Mouse (Mus musculus) midbrain, embryonic 12.5 days (tissue): ENCODE measurements around the gene Tmem186. TPM values are rescaled to one million over a fixed set of nuclear protein-coding genes. Genes with fewer than 3 reads are reported as not detected.
A peak's percentile ranks its signal among the peaks of the same experiment; 100 is the strongest.

Experiments used
- ATAC-seq: fragments of 200-750 bp; cut with Nextera tagmentation; 2 replicates; pipeline ENCODE4 v1.8.0; 2017; ENCODE audit warnings: low read depth, moderate TSS enrichment, moderate library complexity; ENCODE audit not compliant: low FRiP score
- H3K27ac ChIP-seq: fragments of 300-500 bp; sonication (generic); replicated peaks from 2 replicates; pipeline ENCODE4 v1.5.1; 2016; ENCODE audit warnings: mild to moderate bottlenecking
- H3K27me3 ChIP-seq: fragments of 300-500 bp; sonication (generic); 2 replicates; pipeline ENCODE4 v1.6.1; 2016; ENCODE audit warnings: mild to moderate bottlenecking
- H3K36me3 ChIP-seq: fragments of 300-500 bp; sonication (generic); 2 replicates; pipeline ENCODE4 v1.6.1; 2016
- H3K4me1 ChIP-seq: fragments of 300-500 bp; sonication (generic); 2 replicates; pipeline ENCODE4 v1.6.1; 2016
- H3K4me2 ChIP-seq: fragments of 300-500 bp; sonication (generic); replicated peaks from 2 replicates; pipeline ENCODE4 v1.6.1; 2016; ENCODE audit warnings: mild to moderate bottlenecking, moderate library complexity
- H3K4me3 ChIP-seq: fragments of 300-500 bp; sonication (generic); 2 replicates; pipeline ENCODE4 v1.5.1; 2016; ENCODE audit warnings: mild to moderate bottlenecking
- H3K9ac ChIP-seq: fragments of 300-500 bp; sonication (generic); replicated peaks from 2 replicates; pipeline ENCODE4 v1.6.1; 2016; ENCODE audit warnings: mild to moderate bottlenecking, moderate library complexity
- H3K9me3 ChIP-seq: fragments of 300-500 bp; sonication (generic); 2 replicates; pipeline ENCODE4 v1.6.1; 2016; ENCODE audit warnings: mild to moderate bottlenecking
- WGBS: fragments of 180-500 bp; shearing (Covaris S2); methylation state at CpG from one replicate; pipeline ENCODE4 v1.1.7; 2016; 5-methylcytosine and 5-hydroxymethylcytosine counted together
- polyA plus RNA-seq: library from polyadenylated mRNA; unstranded; fragments of >200 nt; fragmentation: Nextera tagmentation; extraction: Ambion mirVana; gene quantifications from 2 replicates; pipeline ENCODE4 v1.2.1, GENCODE M21; 2016

Tmem186 gene
- polyA plus RNA-seq, 1 experiment from 2014 or later = 26.0 TPM

DNA sequence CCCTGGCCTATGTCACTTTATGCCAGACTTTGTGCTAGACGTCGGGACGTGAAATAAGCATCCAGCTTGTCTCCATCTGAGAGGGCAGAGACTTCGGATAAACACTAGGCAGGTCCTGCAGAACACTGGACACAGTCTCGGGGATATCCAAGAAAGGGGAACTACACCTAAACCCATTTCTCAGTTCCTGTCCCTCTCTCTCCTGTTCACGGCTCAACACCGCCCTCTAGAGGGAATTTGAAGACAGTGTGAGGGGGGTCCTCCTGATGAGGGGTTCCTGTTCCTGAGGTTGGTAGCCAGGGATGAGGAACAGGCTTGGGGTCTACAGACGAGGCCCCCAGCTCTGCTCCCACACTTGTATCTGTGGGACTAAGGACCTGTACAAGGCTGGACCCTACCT lies 36.7 kb upstream of the Tmem186 start:
- ATAC-seq = no peak
- Histone ChIP-seq H3K27me3 (peaks cover 22% of the 10 kb centered on the region), H3K4me1 (peaks cover 27% of the 10 kb centered on the region), H3K36me3 (peaks cover 1% of the 10 kb centered on the region; the same call in 1 of the 2 replicates), H3K27ac (no peak overlapping the region), H3K4me3 (no peak overlapping the region), H3K9me3 (no peaks in the 10 kb centered on the region), H3K9ac (no peak overlapping the region), H3K4me2 (no peak overlapping the region)
- WGBS = 6% methylated on average over 8 of the region's 8 CpGs

DNA sequence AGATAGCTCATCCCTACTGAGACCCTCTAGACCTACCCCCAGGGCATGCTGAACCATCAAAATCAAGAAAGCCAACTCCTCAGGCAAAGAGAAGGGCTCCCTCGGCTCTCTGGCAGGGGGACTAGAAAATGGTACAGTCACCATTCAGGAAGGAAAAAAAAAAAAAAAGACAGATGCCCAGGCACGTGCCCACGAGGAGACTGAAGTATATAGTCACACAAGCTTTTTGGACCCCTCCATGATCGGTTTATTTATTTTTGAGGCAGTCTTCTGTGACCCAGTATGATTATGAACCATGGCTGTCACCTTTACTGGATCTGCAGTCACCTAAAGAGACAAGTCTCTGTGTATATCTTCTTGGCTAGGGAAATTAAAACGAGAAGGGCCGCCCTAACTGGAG lies 35.8 kb upstream of the Tmem186 start:
- Histone ChIP-seq H3K4me3 (no peak overlapping the region), H3K36me3 (peaks cover 6% of the 10 kb centered on the region; the same call in 1 of the 2 replicates), H3K4me2 (no peak overlapping the region), H3K4me1 (peaks cover 35% of the 10 kb centered on the region), H3K9me3 (no peaks in the 10 kb centered on the region), H3K27ac (no peak overlapping the region), H3K27me3 (peaks cover 22% of the 10 kb centered on the region), H3K9ac (no peak overlapping the region)
- WGBS = 74% methylated on average over 6 of the region's 6 CpGs
- no peak for ATAC-seq

DNA sequence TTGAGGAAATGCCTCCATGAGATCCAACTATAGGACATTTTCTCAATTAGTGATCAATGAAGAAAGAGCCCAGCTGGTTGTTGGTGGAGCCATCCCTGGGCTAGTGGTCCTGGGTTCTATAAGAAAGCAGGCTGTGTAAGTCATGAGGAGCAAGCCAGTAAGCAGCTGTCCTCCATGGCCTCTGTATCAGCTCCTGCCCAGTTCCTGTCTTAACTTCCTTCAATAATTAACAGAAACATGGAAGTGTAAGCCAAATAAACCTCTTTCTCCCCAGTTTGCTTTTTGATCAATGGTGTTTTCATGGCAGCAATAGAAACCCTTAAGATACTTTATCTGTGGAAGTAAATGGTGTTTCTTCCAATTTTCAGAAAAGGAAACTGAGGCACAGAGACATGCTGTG lies 35.3 kb upstream of the Tmem186 start:
- peaks cover 40% of the 10 kb centered on the region for H3K4me1 ChIP-seq
- peak overlapping the region; percentile 71; the same call in 1 of the 2 replicates for H3K4me3 ChIP-seq
- no peak overlapping the region for H3K27ac ChIP-seq
- no peak for ATAC-seq
- peaks cover 6% of the 10 kb centered on the region; the same call in 1 of the 2 replicates for H3K36me3 ChIP-seq
- H3K4me2 ChIP-seq = 0 out of 2 replicates have a peak overlapping the region, but pooled peaks have one; percentile 88
- no peaks in the 10 kb centered on the region for H3K9me3 ChIP-seq
- H3K27me3 ChIP-seq = peaks cover 22% of the 10 kb centered on the region
- H3K9ac ChIP-seq = no peak overlapping the region

DNA sequence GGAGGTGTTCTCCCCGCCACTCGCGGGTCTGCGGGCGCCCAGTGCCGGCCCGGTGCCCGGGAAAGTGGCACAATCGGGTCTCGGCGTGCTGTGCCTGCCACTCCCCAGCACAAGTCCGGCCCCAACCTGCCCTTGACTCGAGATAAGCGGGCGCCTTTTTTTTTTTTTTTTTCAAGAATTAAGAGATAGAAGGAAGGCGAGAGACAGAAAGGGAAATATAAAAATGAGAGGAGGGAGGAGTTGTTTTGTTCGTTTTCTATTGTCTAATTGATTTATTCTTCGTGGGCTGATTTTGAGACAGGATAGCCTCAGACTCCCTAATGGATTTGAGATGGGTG lies 34.8 kb upstream of the Tmem186 start:
- H3K4me3 ChIP-seq = peak overlapping the region; percentile 71
- H3K27me3 ChIP-seq = peaks cover 22% of the 10 kb centered on the region
- 0 out of 2 replicates have a peak overlapping the region, but pooled peaks have one; percentile 30 for H3K27ac ChIP-seq
- no peak for ATAC-seq
- no peaks in the 10 kb centered on the region for H3K9me3 ChIP-seq
- under 1% methylated on average over 18 of the region's 18 CpGs for WGBS
- peaks cover 45% of the 10 kb centered on the region for H3K4me1 ChIP-seq
- peak overlapping the region; percentile 88 for H3K4me2 ChIP-seq
- peak overlapping the region; percentile 50; the same call in 1 of the 2 replicates for H3K9ac ChIP-seq
- peaks cover 8% of the 10 kb centered on the region; the same call in 1 of the 2 replicates for H3K36me3 ChIP-seq

DNA sequence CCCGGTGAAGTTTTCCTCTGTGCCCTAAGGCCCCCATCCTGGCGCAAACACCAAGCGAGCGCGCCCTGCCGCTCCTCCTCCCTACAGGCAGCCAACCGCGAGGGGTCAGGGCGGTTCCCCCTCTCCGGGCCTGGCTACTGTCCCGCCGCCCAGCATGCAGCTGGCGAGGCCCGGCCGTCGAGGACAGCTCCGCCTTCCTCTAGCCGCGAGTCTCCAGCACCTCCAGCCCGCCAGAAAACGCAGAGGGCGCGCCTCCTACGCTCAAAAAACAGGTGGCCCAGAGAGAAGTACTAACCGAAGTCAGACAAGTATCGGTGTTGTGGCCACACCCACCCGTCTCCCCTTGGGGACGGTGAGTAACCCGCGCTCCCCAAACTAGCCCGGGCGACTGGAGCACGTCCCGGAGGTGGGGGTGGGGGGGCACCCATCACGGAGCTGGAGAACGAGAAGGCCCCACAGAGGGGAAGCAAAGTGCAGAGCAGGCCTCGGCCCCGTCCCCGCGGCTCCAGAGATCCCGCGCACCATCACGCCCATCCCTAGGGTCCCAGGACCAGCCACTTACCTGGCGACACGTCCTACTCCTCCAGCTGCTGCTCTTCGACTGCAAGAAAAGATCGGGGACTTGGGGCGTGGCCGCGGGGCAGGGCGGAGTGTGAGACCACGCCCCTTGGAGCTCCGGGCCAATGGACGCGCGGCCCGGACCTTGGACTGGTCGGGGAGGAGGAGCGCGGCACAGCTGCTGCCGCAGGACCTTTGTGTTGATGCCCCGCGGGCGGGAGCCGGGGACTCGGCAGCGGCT lies 34.2 kb upstream of the Tmem186 start, which contains the start of gene Carhsp1:
Gene Carhsp1 (minus strand): TSS at position 605 of the 799 bp plus-strand sequence.
- Histone ChIP-seq H3K4me3 (peak within 1 kb of the TSS; percentile 71), H3K27me3 (peaks cover 22% of the 10 kb centered on the region), H3K36me3 (peaks cover 10% of the 10 kb centered on the region; the same call in 1 of the 2 replicates), H3K9me3 (no peaks in the 10 kb centered on the region), H3K4me2 (peak within 1 kb of the TSS; percentile 88), H3K4me1 (peaks cover 51% of the 10 kb centered on the region), H3K27ac (peak within 1 kb of the TSS; percentile 83), H3K9ac (peak within 1 kb of the TSS; percentile 77)
- peak; percentile 89 for ATAC-seq
- WGBS = under 1% methylated on average over 67 of the region's 67 CpGs

DNA sequence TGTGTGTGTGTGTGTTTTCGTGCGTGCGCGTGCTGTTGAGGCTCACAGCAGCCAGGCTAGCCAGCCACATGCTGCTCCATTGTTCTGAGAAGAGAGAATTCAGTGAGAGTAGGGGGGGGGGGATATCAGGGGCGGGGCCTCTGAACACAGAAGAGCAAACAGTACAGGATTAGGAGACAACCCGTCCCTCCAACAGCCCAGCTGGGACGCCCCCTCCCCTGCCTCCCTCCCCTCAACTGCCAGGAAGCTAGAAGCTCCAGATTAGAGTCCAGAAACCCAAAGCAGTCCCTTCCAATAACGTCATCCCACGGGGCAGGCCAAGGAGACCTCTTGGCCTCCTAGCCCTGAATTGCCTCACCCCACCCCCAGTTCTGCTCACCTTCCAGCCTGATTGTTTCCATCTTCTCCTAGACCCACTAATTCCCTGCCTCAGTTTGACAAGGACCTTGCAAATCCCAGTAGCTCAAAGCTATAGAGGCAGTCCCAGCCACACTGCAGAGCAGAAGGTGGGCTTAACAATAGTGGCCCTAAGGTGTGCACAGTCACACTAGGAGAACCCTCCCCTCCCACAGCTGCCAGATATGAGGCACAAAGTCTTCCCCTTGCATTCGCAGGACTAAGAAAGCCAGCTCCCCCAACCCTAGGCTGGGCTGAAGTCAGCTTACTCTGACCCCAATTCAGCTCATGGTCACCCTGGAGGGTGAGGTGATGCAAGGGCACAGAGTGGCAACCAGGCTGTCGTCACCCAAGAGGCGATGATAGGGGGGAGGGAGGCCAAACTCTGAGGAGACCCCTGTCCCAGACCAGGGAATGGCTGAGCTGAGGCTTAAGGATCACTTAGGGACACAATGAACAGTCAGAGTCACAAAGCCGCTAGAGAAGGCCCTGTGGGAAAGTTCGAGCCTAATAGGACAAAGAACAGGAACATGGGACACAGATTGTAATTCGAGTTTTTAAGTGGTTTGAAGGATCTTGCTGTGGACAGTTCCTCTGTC lies 32.8 kb upstream of the Tmem186 start:
- Histone ChIP-seq H3K9me3 (no peaks in the 10 kb centered on the region), H3K4me2 (peak overlapping the region; percentile 88), H3K27me3 (peaks cover 19% of the 10 kb centered on the region), H3K9ac (peak overlapping the region; percentile 77), H3K36me3 (peaks cover 16% of the 10 kb centered on the region; the same call in 1 of the 2 replicates), H3K27ac (peak overlapping the region; percentile 83), H3K4me3 (peak overlapping the region; percentile 71), H3K4me1 (peaks cover 58% of the 10 kb centered on the region)
- 5% methylated on average over 10 of the region's 15 CpGs for WGBS
- ATAC-seq = peak; percentile 55

DNA sequence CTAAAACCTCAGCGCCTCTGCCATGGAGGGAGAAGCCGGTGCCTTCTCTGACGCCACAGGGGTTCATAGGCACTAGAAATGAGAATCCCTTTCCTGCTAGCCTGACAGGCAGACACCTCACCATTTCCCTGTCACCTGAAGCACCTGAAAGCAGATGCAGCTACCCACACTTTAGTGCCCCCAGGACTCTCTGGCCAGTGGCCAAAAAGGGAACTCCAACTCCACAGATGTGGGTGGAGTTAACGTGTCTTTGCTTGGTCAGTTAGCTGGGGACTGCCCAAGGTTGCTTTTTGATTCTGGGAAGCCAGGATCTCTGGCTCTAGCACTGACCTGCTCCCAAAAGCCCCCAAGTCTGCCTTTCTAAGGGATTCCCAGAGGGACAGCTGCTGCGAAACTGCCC lies 31.9 kb upstream of the Tmem186 start:
- no peaks in the 10 kb centered on the region for H3K9me3 ChIP-seq
- 51% methylated on average over 5 of the region's 5 CpGs for WGBS
- H3K27ac ChIP-seq = peak overlapping the region; percentile 83

DNA sequence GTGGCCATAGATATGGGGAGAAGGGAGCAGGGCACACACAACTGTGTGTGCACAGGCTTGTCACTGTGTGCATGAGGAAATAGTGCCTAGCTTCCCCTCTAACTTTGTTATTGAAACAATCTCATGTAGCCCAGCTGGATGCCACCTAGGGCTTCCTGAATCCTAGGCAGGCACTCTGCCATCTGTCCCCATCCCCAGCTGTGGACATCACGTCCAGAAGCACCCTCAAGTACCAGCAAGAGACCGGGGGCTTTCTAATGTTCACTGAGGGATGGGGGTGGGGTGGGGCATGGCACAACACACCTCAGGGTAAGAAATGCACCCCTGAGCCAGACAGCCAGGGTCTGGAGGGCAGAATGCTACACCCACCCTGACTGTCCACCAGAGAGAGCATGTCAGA lies 30.9 kb upstream of the Tmem186 start:
- ATAC-seq = no peak

More for the DNA sequence above, 31.9 kb upstream of the Tmem186 start:
- H3K9ac ChIP-seq = peak overlapping the region; percentile 77
- peak overlapping the region; percentile 88 for H3K4me2 ChIP-seq
- H3K27me3 ChIP-seq = peaks cover 18% of the 10 kb centered on the region
- ATAC-seq = no peak
- peaks cover 16% of the 10 kb centered on the region; the same call in 1 of the 2 replicates for H3K36me3 ChIP-seq
- H3K4me1 ChIP-seq = peaks cover 58% of the 10 kb centered on the region
- peak overlapping the region; percentile 71 for H3K4me3 ChIP-seq

DNA sequence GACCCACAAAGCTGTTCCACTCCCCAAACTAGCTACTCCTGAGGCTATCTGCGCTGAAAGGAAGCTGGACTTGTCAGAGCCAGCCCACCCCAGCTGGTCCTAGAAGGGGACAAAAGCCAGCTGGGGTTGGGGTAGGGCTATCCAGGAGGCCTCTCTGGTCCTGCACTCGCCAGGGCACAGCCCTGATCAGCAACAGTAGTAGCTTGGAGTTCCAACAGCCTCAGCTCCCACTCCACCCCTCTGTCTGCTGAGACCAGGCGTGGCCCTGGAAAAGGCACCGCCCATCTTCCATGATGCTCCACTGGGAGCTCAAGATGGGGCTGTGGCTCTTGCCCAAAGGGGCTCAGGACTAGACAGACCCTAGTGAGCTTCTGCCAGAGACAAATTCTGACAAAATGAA lies 30.3 kb upstream of the Tmem186 start:
- H3K36me3 ChIP-seq = peaks cover 27% of the 10 kb centered on the region
- ATAC-seq = no peak
- H3K27ac ChIP-seq = 0 out of 2 replicates have a peak overlapping the region, but pooled peaks have one; percentile 4
- peaks cover 53% of the 10 kb centered on the region for H3K4me1 ChIP-seq
- peak overlapping the region; percentile 23; the same call in 1 of the 2 replicates for H3K4me2 ChIP-seq
- H3K27me3 ChIP-seq = peaks cover 2% of the 10 kb centered on the region
- no peaks in the 10 kb centered on the region for H3K9me3 ChIP-seq
- 75% methylated on average over 4 of the region's 4 CpGs for WGBS
- H3K9ac ChIP-seq = no peak overlapping the region; the same call in 1 of the 2 replicates
- no peak overlapping the region for H3K4me3 ChIP-seq

More for the DNA sequence above, 30.9 kb upstream of the Tmem186 start:
- Histone ChIP-seq H3K36me3 (peaks cover 22% of the 10 kb centered on the region), H3K4me2 (peak overlapping the region; percentile 88), H3K9me3 (no peaks in the 10 kb centered on the region), H3K27me3 (peaks cover 8% of the 10 kb centered on the region), H3K27ac (no peak overlapping the region), H3K4me1 (peaks cover 53% of the 10 kb centered on the region), H3K4me3 (0 out of 2 replicates have a peak overlapping the region, but pooled peaks have one; percentile 3), H3K9ac (no peak overlapping the region; the same call in 1 of the 2 replicates)
- 83% methylated on average over 2 of the region's 2 CpGs for WGBS

DNA sequence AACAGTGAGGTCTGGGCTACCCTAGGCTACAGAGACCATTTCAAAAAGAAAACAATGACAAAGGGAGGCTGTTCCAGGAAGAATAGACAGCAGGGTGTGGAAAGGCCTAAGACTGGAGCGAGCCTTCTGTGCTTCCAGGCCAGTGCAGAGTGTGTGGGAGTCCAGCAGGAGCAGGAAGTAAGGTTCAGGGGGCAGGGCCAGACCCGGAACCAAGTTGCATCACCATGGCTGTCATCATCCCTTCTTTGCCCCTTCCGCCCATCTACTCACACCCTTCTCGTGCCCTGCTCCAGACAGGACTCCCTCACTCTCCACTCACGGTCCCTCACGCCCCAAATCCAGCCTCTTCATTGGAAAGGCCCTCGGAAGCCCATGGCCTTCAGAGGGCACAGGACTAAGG lies 29.7 kb upstream of the Tmem186 start:
- 0 out of 2 replicates have a peak overlapping the region, but pooled peaks have one; percentile 4 for H3K27ac ChIP-seq
- no peaks in the 10 kb centered on the region for H3K9me3 ChIP-seq
- ATAC-seq = no peak
- no peaks in the 10 kb centered on the region for H3K27me3 ChIP-seq
- peak overlapping the region; percentile 23; the same call in 1 of the 2 replicates for H3K4me2 ChIP-seq
- no peak overlapping the region for H3K9ac ChIP-seq
- WGBS = 85% methylated on average over 7 of the region's 7 CpGs
- peaks cover 33% of the 10 kb centered on the region for H3K36me3 ChIP-seq
- no peak overlapping the region for H3K4me3 ChIP-seq
- peaks cover 53% of the 10 kb centered on the region for H3K4me1 ChIP-seq

DNA sequence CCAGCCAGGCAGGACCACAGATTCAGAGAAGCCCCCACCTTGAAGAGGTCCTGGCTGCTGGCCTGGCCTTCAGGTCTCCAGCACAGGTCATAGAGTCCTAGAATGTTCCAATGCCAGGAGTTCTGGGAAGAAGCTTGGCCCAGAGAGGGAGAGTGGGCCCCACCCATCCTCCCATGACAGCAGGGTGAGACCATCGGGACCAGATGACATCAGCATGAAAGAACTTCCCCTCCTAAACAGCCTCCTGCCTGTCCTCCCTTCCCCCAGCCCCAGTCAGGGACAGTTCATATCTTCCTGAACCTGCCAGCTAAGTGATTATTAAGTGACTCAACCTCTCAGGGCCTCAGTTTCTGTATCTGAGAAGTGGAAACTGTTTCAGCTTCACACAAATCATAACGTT lies 28.9 kb upstream of the Tmem186 start:
- WGBS = 81% methylated on average over 2 of the region's 2 CpGs
- no peak overlapping the region for H3K4me2 ChIP-seq
- H3K27ac ChIP-seq = no peak overlapping the region
- H3K27me3 ChIP-seq = no peaks in the 10 kb centered on the region
- H3K36me3 ChIP-seq = peaks cover 41% of the 10 kb centered on the region
- peaks cover 56% of the 10 kb centered on the region for H3K4me1 ChIP-seq
- H3K9me3 ChIP-seq = no peaks in the 10 kb centered on the region
- H3K9ac ChIP-seq = no peak overlapping the region
- H3K4me3 ChIP-seq = no peak overlapping the region
- ATAC-seq = no peak
